Mouse (Mus musculus): ENCODE data around the gene Hras. TPM values are rescaled to one million over a fixed set of nuclear protein-coding genes. Genes with fewer than 3 reads are reported as not detected.

Hras gene
- polyA plus RNA-seq, 1 experiment from 2014 or later: 21.9 TPM

GRCm38 (mm10) chr7:141192776-141193347 is 943 bp downstream of the Hras start:
- Histone ChIP-seq H3K4me1 (ENCODE audit: control insufficient read depth, insufficient read depth, low read length) (peaks cover 13% of the 10 kb centered on the region), H3K27me3 (replicated peaks; ENCODE audit: control insufficient read depth, insufficient read depth, low read length) (no peaks in the 10 kb centered on the region), H3K4me2 (ENCODE audit: low read depth, low read length) (peak overlapping the region; percentile 91), H3K9me3 (ENCODE audit: control insufficient read depth, low read length) (no peaks in the 10 kb centered on the region), H3K4me3 (ENCODE audit: low read length) (peak overlapping the region; percentile 92), H3K36me3 (ENCODE audit: control insufficient read depth, insufficient read depth, low read length) (peaks cover 18% of the 10 kb centered on the region), H3K9ac (ENCODE audit: low read depth, low read length) (peak overlapping the region; percentile 92), H3K27ac (ENCODE audit: low read length) (peak overlapping the region; percentile 87)
- no peak for ATAC-seq
- WGBS: 28% methylated on average over 12 of the region's 12 CpGs

GRCm38 (mm10) chr7:141191796-141192685 is 1.8 kb downstream of the Hras start:
- Histone ChIP-seq H3K9me3 (ENCODE audit: control insufficient read depth, low read length) (no peaks in the 10 kb centered on the region), H3K9ac (ENCODE audit: low read depth, low read length) (peak overlapping the region; percentile 92; the same call in 1 of the 2 replicates), H3K4me1 (ENCODE audit: control insufficient read depth, insufficient read depth, low read length) (peaks cover 12% of the 10 kb centered on the region), H3K27ac (ENCODE audit: low read length) (no peak overlapping the region), H3K4me2 (ENCODE audit: low read depth, low read length) (peak overlapping the region; percentile 91), H3K27me3 (replicated peaks; ENCODE audit: control insufficient read depth, insufficient read depth, low read length) (no peaks in the 10 kb centered on the region), H3K4me3 (ENCODE audit: low read length) (no peak overlapping the region; the same call in 1 of the 2 replicates), H3K36me3 (ENCODE audit: control insufficient read depth, insufficient read depth, low read length) (peaks cover 18% of the 10 kb centered on the region)
- ATAC-seq: no peak
- WGBS: 87% methylated on average over 24 of the region's 24 CpGs

DNA sequence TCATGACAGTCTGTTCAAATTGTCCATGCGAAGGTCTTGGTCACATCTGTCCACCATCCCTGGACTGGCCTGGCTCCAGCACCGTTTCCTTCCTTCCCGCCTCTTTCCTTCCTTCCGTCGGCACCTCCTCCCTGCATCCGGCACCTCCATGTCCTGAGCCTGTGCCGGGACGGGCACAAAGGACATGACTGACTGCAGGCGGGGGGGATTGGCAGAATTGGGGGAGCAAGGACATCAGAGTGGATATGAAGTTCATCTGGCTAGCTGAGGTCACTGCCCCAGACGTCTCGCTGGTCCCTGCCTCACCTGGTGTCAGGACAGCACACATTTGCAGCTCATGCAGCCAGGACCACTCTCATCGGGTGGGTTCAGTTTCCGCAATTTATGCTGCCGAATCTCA is 2.8 kb downstream of the Hras start:
- Histone ChIP-seq H3K9me3 (ENCODE audit: control insufficient read depth, low read length) (no peaks in the 10 kb centered on the region), H3K4me1 (ENCODE audit: control insufficient read depth, insufficient read depth, low read length) (peaks cover 12% of the 10 kb centered on the region), H3K36me3 (ENCODE audit: control insufficient read depth, insufficient read depth, low read length) (peaks cover 18% of the 10 kb centered on the region), H3K4me3 (ENCODE audit: low read length) (no peak overlapping the region), H3K4me2 (ENCODE audit: low read depth, low read length) (no peak overlapping the region), H3K9ac (ENCODE audit: low read depth, low read length) (no peak overlapping the region), H3K27ac (ENCODE audit: low read length) (no peak overlapping the region), H3K27me3 (replicated peaks; ENCODE audit: control insufficient read depth, insufficient read depth, low read length) (no peaks in the 10 kb centered on the region)
- WGBS: 87% methylated on average over 14 of the region's 14 CpGs
- ATAC-seq: no peak

GRCm38 (mm10) chr7:141190220-141190619 is 3.6 kb downstream of the Hras start:
- no peak overlapping the region for H3K4me3 ChIP-seq (ENCODE audit: low read length)
- ATAC-seq: no peak
- H3K36me3 ChIP-seq (ENCODE audit: control insufficient read depth, insufficient read depth, low read length): peaks cover 18% of the 10 kb centered on the region
- no peak overlapping the region for H3K9ac ChIP-seq (ENCODE audit: low read depth, low read length)
- no peaks in the 10 kb centered on the region for H3K27me3 ChIP-seq (replicated peaks; ENCODE audit: control insufficient read depth, insufficient read depth, low read length)
- peaks cover 12% of the 10 kb centered on the region for H3K4me1 ChIP-seq (ENCODE audit: control insufficient read depth, insufficient read depth, low read length)
- H3K9me3 ChIP-seq (ENCODE audit: control insufficient read depth, low read length): no peaks in the 10 kb centered on the region
- 89% methylated on average over 3 of the region's 3 CpGs for WGBS
- H3K27ac ChIP-seq (ENCODE audit: low read length): no peak overlapping the region
- H3K4me2 ChIP-seq (ENCODE audit: low read depth, low read length): no peak overlapping the region

GRCm38 (mm10) chr7:141188733-141189132 is 5.1 kb downstream of the Hras start:
- Histone ChIP-seq H3K4me1 (ENCODE audit: control insufficient read depth, insufficient read depth, low read length) (peaks cover 9% of the 10 kb centered on the region), H3K4me3 (ENCODE audit: low read length) (no peak overlapping the region), H3K27ac (ENCODE audit: low read length) (no peak overlapping the region), H3K27me3 (replicated peaks; ENCODE audit: control insufficient read depth, insufficient read depth, low read length) (no peaks in the 10 kb centered on the region), H3K9ac (ENCODE audit: low read depth, low read length) (no peak overlapping the region), H3K4me2 (ENCODE audit: low read depth, low read length) (no peak overlapping the region), H3K9me3 (ENCODE audit: control insufficient read depth, low read length) (no peaks in the 10 kb centered on the region), H3K36me3 (ENCODE audit: control insufficient read depth, insufficient read depth, low read length) (peaks cover 18% of the 10 kb centered on the region)
- ATAC-seq: no peak
- WGBS: 92% methylated on average over 3 of the region's 3 CpGs

GRCm38 (mm10) chr7:141188194-141188593 is 5.6 kb downstream of the Hras start:
- H3K4me2 ChIP-seq (ENCODE audit: low read depth, low read length): no peak overlapping the region
- peaks cover 9% of the 10 kb centered on the region for H3K4me1 ChIP-seq (ENCODE audit: control insufficient read depth, insufficient read depth, low read length)
- H3K9ac ChIP-seq (ENCODE audit: low read depth, low read length): no peak overlapping the region
- ATAC-seq: no peak
- no peaks in the 10 kb centered on the region for H3K9me3 ChIP-seq (ENCODE audit: control insufficient read depth, low read length)
- H3K36me3 ChIP-seq (ENCODE audit: control insufficient read depth, insufficient read depth, low read length): peaks cover 18% of the 10 kb centered on the region
- H3K4me3 ChIP-seq (ENCODE audit: low read length): no peak overlapping the region
- WGBS: 68% methylated on average over 3 of the region's 3 CpGs
- no peaks in the 10 kb centered on the region for H3K27me3 ChIP-seq (replicated peaks; ENCODE audit: control insufficient read depth, insufficient read depth, low read length)
- H3K27ac ChIP-seq (ENCODE audit: low read length): no peak overlapping the region

- peaks cover 11% of the 10 kb centered on the region for H3K4me1 ChIP-seq (ENCODE audit: control insufficient read depth, insufficient read depth, low read length)
- H3K9ac ChIP-seq (ENCODE audit: low read depth, low read length): no peak overlapping the region
- no peak overlapping the region for H3K4me2 ChIP-seq (ENCODE audit: low read depth, low read length)
- WGBS: 3% methylated on average over 8 of the region's 8 CpGs
- no peak overlapping the region for H3K4me3 ChIP-seq (ENCODE audit: low read length)
- no peak for ATAC-seq
- no peak overlapping the region for H3K27ac ChIP-seq (ENCODE audit: low read length)
- no peaks in the 10 kb centered on the region for H3K27me3 ChIP-seq (replicated peaks; ENCODE audit: control insufficient read depth, insufficient read depth, low read length)
- H3K9me3 ChIP-seq (ENCODE audit: control insufficient read depth, low read length): no peaks in the 10 kb centered on the region
- no peaks in the 10 kb centered on the region for H3K36me3 ChIP-seq (ENCODE audit: control insufficient read depth, insufficient read depth, low read length)
These were observed 17.6 kb downstream of the Hras start for GRCm38 (mm10) chr7:141176173-141176572.

- Histone ChIP-seq H3K9me3 (ENCODE audit: control insufficient read depth, low read length) (no peaks in the 10 kb centered on the region), H3K27ac (ENCODE audit: low read length) (no peak overlapping the region), H3K4me1 (ENCODE audit: control insufficient read depth, insufficient read depth, low read length) (peaks cover 16% of the 10 kb centered on the region), H3K4me3 (ENCODE audit: low read length) (no peak overlapping the region), H3K36me3 (ENCODE audit: control insufficient read depth, insufficient read depth, low read length) (no peaks in the 10 kb centered on the region), H3K27me3 (replicated peaks; ENCODE audit: control insufficient read depth, insufficient read depth, low read length) (no peaks in the 10 kb centered on the region), H3K4me2 (ENCODE audit: low read depth, low read length) (no peak overlapping the region), H3K9ac (ENCODE audit: low read depth, low read length) (no peak overlapping the region)
- WGBS: 87% methylated on average over 4 of the region's 4 CpGs
- ATAC-seq: no peak
These were observed 18.7 kb downstream of the Hras start for GRCm38 (mm10) chr7:141175068-141175467.

GRCm38 (mm10) chr7:141173323-141173850 is 20.4 kb downstream of the Hras start:
- H3K36me3 ChIP-seq (ENCODE audit: control insufficient read depth, insufficient read depth, low read length): no peaks in the 10 kb centered on the region
- 72% methylated on average over 5 of the region's 5 CpGs for WGBS
- H3K9ac ChIP-seq (ENCODE audit: low read depth, low read length): peak overlapping the region; percentile 83

More at GRCm38 (mm10) chr7:141173323-141173850, 20.4 kb downstream of the Hras start:
- Histone ChIP-seq H3K27ac (ENCODE audit: low read length) (peak overlapping the region; percentile 92; the same call in 1 of the 2 replicates), H3K27me3 (replicated peaks; ENCODE audit: control insufficient read depth, insufficient read depth, low read length) (no peaks in the 10 kb centered on the region), H3K4me1 (ENCODE audit: control insufficient read depth, insufficient read depth, low read length) (peaks cover 20% of the 10 kb centered on the region), H3K9me3 (ENCODE audit: control insufficient read depth, low read length) (no peaks in the 10 kb centered on the region), H3K4me2 (ENCODE audit: low read depth, low read length) (peak overlapping the region; percentile 78), H3K4me3 (ENCODE audit: low read length) (peak overlapping the region; percentile 67)
- no peak for ATAC-seq
